Mouse (Mus musculus) mouse trophoblast stem cell (cell line): ENCODE results near the gene Pcgf6.

Source experiments
- in situ Hi-C, 2 experiments: fragments of 300-500 bp; cut with MseI, MboI; formaldehyde crosslinking; loops; 2 replicates in 1 of 2; 3 replicates in 1 of 2; pipeline ENCODE4 v1.15.1; 2025

Gene Pcgf6

GRCm38 (mm10) chr19:46998953-46999352 lies 51.8 kb downstream of the Pcgf6 start:
- in situ Hi-C loops = loop anchor here in 1 of 2 experiments (10.0 kb wide), 1 partner anchor 244 kb away; no protein-coding TSS in a partner anchor

GRCm38 (mm10) chr19:46998168-46998870 lies 52.4 kb downstream of the Pcgf6 start:
- in situ Hi-C loops = loop anchor here in 1 of 2 experiments (10.0 kb wide), 1 partner anchor 244 kb away; no protein-coding TSS in a partner anchor

GRCm38 (mm10) chr19:46996095-46996494 lies 54.6 kb downstream of the Pcgf6 start:
- in situ Hi-C loops = loop anchor here in 1 of 2 experiments (10.0 kb wide), 1 partner anchor 241 kb away; no protein-coding TSS in a partner anchor

GRCm38 (mm10) chr19:46992329-46992728 lies 58.4 kb downstream of the Pcgf6 start:
- in situ Hi-C loops = loop anchor here (5.0 to 10.0 kb wide), 3 partner anchors 110 to 238 kb away; no protein-coding TSS in a partner anchor

- in situ Hi-C loops = loop anchor here (5.0 to 10.0 kb wide), 3 partner anchors 109 to 236 kb away; no protein-coding TSS in a partner anchor
Measured at GRCm38 (mm10) chr19:46991145-46991544, 59.6 kb downstream of the Pcgf6 start.

- in situ Hi-C loops = loop anchor here (5.0 to 10.0 kb wide), 3 partner anchors 108 to 236 kb away; no protein-coding TSS in a partner anchor
Measured at GRCm38 (mm10) chr19:46990625-46991024, 60.1 kb downstream of the Pcgf6 start.

- in situ Hi-C loops = loop anchor here (5.0 to 10.0 kb wide), 3 partner anchors 108 to 235 kb away; no protein-coding TSS in a partner anchor
Measured at GRCm38 (mm10) chr19:46990153-46990518, 60.6 kb downstream of the Pcgf6 start.

GRCm38 (mm10) chr19:46989479-46990152 lies 61.1 kb downstream of the Pcgf6 start:
- in situ Hi-C loops = loop anchor here (5.0 to 10.0 kb wide), 3 partner anchors 107 to 235 kb away; no protein-coding TSS in a partner anchor

GRCm38 (mm10) chr19:46988231-46989087 lies 62.2 kb downstream of the Pcgf6 start:
- in situ Hi-C loops = no loop called here

- in situ Hi-C loops = no loop called here
Measured at GRCm38 (mm10) chr19:46987646-46988045, 63.1 kb downstream of the Pcgf6 start.

GRCm38 (mm10) chr19:46984726-46985622 lies 65.7 kb downstream of the Pcgf6 start:
- in situ Hi-C loops = no loop called here

GRCm38 (mm10) chr19:46983966-46984380 lies 66.7 kb downstream of the Pcgf6 start:
- in situ Hi-C loops = no loop called here
